Mouse (Mus musculus) heart, adult 10 weeks (tissue): ENCODE measurements around the gene Olfr1278. TPM values are rescaled to one million over a fixed set of nuclear protein-coding genes. Genes with fewer than 3 reads are reported as not detected.

Source experiments
- polyA plus RNA-seq: library from polyadenylated mRNA; stranded (reverse); fragments of 350-450 nt; fragmentation: Illumina TruSeq; extraction: RNeasy Lipid Tissue Mini Kit (QIAGEN cat#74804); gene quantifications from one replicate; pipeline ENCODE4 v1.2.3, GENCODE M21; 2014; ENCODE audit warnings: low read depth, low replicate concordance

Gene Olfr1278
- not detected for polyA plus RNA-seq

GRCm38 (mm10) chr2:111289836-111290235, at the start of gene Olfr1278:
Gene Olfr1278, plus strand, starts transcription at chr2:111290136.

GRCm38 (mm10) chr2:111254216-111254615, 35.7 kb upstream of the Olfr1278 start, which contains the start of gene Olfr1276:
Gene Olfr1276, plus strand, starts transcription at chr2:111254516.

GRCm38 (mm10) chr2:111274006-111274405, 15.9 kb upstream of the Olfr1278 start, which contains the start of gene Olfr1277:
Gene Olfr1277, minus strand, starts transcription at chr2:111274106.

GRCm38 (mm10) chr2:111300374-111300773, 10.4 kb downstream of the Olfr1278 start, which contains the start of gene Olfr1279:
Gene Olfr1279, plus strand, starts transcription at chr2:111300635.

GRCm38 (mm10) chr2:111313717-111314116, 23.8 kb downstream of the Olfr1278 start, which contains the start of gene Olfr1280:
Gene Olfr1280, plus strand, starts transcription at chr2:111314017.

GRCm38 (mm10) chr2:111326220-111326619, 36.3 kb downstream of the Olfr1278 start, which contains the start of gene Olfr1281:
Gene Olfr1281, plus strand, starts transcription at chr2:111326520.

GRCm38 (mm10) chr2:111335976-111336375, 46.0 kb downstream of the Olfr1278 start, which contains the start of gene Olfr1282:
Gene Olfr1282, minus strand, starts transcription at chr2:111336076.

Other genes with a start within 250 kb of the Olfr1278 start
- gene Gm13941, start 184.2 kb upstream of the Olfr1278 start, polyA plus RNA-seq: not detected
- gene Gm15130, start 137.2 kb upstream of the Olfr1278 start, polyA plus RNA-seq: not detected
- gene 4930430A15Rik, start 60.5 kb upstream of the Olfr1278 start, polyA plus RNA-seq: not detected
- gene Olfr1275, start 54.9 kb upstream of the Olfr1278 start, polyA plus RNA-seq: not detected
- gene Olfr1276, start 35.6 kb upstream of the Olfr1278 start, polyA plus RNA-seq: not detected
- gene Olfr1277, start 16.0 kb upstream of the Olfr1278 start, polyA plus RNA-seq: not detected
- not detected for gene Olfr1279, start 10.5 kb downstream of the Olfr1278 start, polyA plus RNA-seq
- not detected for gene Olfr1280, start 23.9 kb downstream of the Olfr1278 start, polyA plus RNA-seq
- not detected for gene Olfr1281, start 36.4 kb downstream of the Olfr1278 start, polyA plus RNA-seq
- not detected for gene Olfr1282, start 45.9 kb downstream of the Olfr1278 start, polyA plus RNA-seq
- gene Olfr1283, start 76.7 kb downstream of the Olfr1278 start, polyA plus RNA-seq: not detected
- gene Olfr1284, start 85.4 kb downstream of the Olfr1278 start, polyA plus RNA-seq: not detected
- not detected for gene Olfr1286, start 133.0 kb downstream of the Olfr1278 start, polyA plus RNA-seq
- not detected for gene Olfr1287, start 159.0 kb downstream of the Olfr1278 start, polyA plus RNA-seq
- gene Olfr1288, start 184.0 kb downstream of the Olfr1278 start, polyA plus RNA-seq: not detected
- gene Olfr1289, start 190.7 kb downstream of the Olfr1278 start, polyA plus RNA-seq: not detected
- gene Olfr1290, start 203.7 kb downstream of the Olfr1278 start, polyA plus RNA-seq: not detected
- gene Olfr1291-ps1, start 207.0 kb downstream of the Olfr1278 start, polyA plus RNA-seq: not detected
- gene Olfr1293-ps, start 235.1 kb downstream of the Olfr1278 start, polyA plus RNA-seq: not detected